Mouse (Mus musculus) forebrain, postnatal 0 days (tissue): Measurements from ENCODE around the gene Ncbp1. TPM values are rescaled to one million over a fixed set of nuclear protein-coding genes. Genes with fewer than 3 reads are reported as not detected.

Experiments
- ATAC-seq: fragments of 200-750 bp; cut with Nextera tagmentation; 2 replicates; pipeline ENCODE4 v1.8.0; 2017; ENCODE audit warnings: mild to moderate bottlenecking, moderate library complexity
- DNase-seq: peaks from one replicate; pipeline ENCODE4 v3.0.0-alpha.2; 2015
- H3K27ac ChIP-seq: fragments of 300-500 bp; sonication (generic); 2 replicates; pipeline ENCODE4 v1.5.1; 2014; ENCODE audit warnings: low read depth, mild to moderate bottlenecking, antibody characterized with exemption, low read length, moderate library complexity, mixed read lengths
- H3K27me3 ChIP-seq: fragments of 300-500 bp; sonication (generic); 2 replicates; pipeline ENCODE4 v1.6.1; 2014; ENCODE audit warnings: mild to moderate bottlenecking, low read length, mixed read lengths; ENCODE audit not compliant: insufficient read depth
- H3K36me3 ChIP-seq: fragments of 300-500 bp; sonication (generic); 2 replicates; pipeline ENCODE4 v1.6.1; 2014; ENCODE audit warnings: mild to moderate bottlenecking, moderate library complexity; ENCODE audit not compliant: insufficient read depth
- H3K4me1 ChIP-seq: fragments of 300-500 bp; sonication (generic); 2 replicates; pipeline ENCODE4 v1.6.1; 2014; ENCODE audit warnings: antibody characterized with exemption; ENCODE audit not compliant: insufficient read depth
- H3K4me2 ChIP-seq: fragments of 300-500 bp; sonication (generic); 2 replicates; pipeline ENCODE4 v1.6.1; 2014; ENCODE audit warnings: low read depth, mild to moderate bottlenecking, moderate library complexity
- H3K4me3 ChIP-seq: fragments of 300-500 bp; sonication (generic); 2 replicates; pipeline ENCODE4 v1.5.1; 2014; ENCODE audit warnings: low read depth, low read length, mixed read lengths
- H3K9ac ChIP-seq: fragments of 300-500 bp; sonication (generic); 2 replicates; pipeline ENCODE4 v1.6.1; 2014; ENCODE audit warnings: mild to moderate bottlenecking
- H3K9me3 ChIP-seq: fragments of 300-500 bp; sonication (generic); 2 replicates; pipeline ENCODE4 v1.6.1; 2016; ENCODE audit warnings: low read length
- CTCF ChIP-seq: sonication (generic); IDR thresholded peaks from 2 replicates; pipeline ENCODE4 v1.5.1; 2016; ENCODE audit warnings: antibody characterized with exemption, control low read depth, low read depth
- WGBS: fragments of 180-500 bp; shearing (Covaris S2); extraction: QIAGEN DNeasy Blood & Tissue Kit; methylation state at CpG from one replicate; pipeline ENCODE4 v1.1.7; 2014; 5-methylcytosine and 5-hydroxymethylcytosine counted together
- polyA plus RNA-seq: library from polyadenylated mRNA; unstranded; fragments of >200 nt; fragmentation: Nextera tagmentation; extraction: Ambion mirVana; gene quantifications from 2 replicates; pipeline ENCODE4 v1.2.1, GENCODE M21; 2015
- total RNA-seq: library from RNA; depleted of rRNA; stranded (reverse); fragments of >200 nt; gene quantifications from 2 replicates; pipeline ENCODE4 v1.2.3, GENCODE M21; 2014

Ncbp1 gene
- total and polyA plus RNA-seq, 2 experiments from 2014 or later, result 56.1 to 58.9 TPM

DNA sequence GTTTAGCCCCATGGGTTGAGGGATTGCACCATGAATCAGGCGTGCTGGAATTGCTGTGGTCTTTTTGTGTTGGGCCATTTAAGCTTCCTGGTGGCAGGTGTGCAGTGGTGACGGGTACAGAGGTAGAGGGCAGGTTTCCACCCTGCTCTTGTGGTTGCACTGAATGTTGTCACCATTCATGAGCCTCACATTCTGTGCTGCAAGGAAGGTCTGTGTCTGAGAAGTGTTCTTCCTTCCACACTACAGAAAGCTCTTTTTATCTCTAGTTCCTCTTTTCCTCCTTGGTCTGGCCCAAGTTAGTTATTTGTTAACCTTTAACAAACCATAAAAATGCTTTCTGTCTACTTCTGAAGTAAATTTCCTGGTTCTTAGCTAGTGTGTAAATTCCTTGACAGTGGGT lies 25.6 kb downstream of the Ncbp1 start:
- WGBS, result 91% methylated on average over 2 of the region's 2 CpGs
- H3K4me2 ChIP-seq, result no peak overlapping the region
- no peaks in the 10 kb centered on the region for H3K4me1 ChIP-seq
- H3K27ac ChIP-seq, result no peak overlapping the region
- DNase-seq, result no peak
- ATAC-seq, result no peak
- no peak for TF ChIP-seq CTCF
- no peak overlapping the region for H3K4me3 ChIP-seq
- H3K36me3 ChIP-seq, result peaks cover 86% of the 10 kb centered on the region
- no peak overlapping the region for H3K9ac ChIP-seq
- H3K9me3 ChIP-seq, result no peaks in the 10 kb centered on the region
- H3K27me3 ChIP-seq, result no peaks in the 10 kb centered on the region

DNA sequence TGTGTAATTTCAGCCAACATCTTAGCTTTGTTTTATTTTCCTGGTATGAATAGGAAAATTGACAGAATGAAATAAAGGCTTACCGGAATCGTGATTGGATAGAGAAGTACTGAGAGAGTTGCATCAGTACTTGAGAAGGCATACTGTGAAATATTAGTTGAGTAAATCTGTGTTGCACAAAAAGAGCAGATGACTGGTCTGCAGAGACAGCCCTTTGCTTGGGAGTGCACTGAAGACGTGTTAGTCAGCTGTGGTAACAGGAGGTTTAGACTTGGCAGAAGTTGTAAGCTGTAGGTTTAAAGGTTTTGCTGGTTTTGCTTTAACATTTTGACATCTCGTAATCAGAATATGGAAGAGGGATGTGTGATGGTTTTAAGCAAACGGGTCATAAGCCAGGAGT lies 27.4 kb downstream of the Ncbp1 start:
- DNase-seq (no peak), ATAC-seq (no peak)
- no peaks in the 10 kb centered on the region for H3K9me3 ChIP-seq
- H3K27me3 ChIP-seq, result no peaks in the 10 kb centered on the region
- peaks cover 93% of the 10 kb centered on the region for H3K36me3 ChIP-seq
- H3K27ac ChIP-seq, result no peak overlapping the region
- H3K4me1 ChIP-seq, result no peaks in the 10 kb centered on the region
- H3K4me3 ChIP-seq, result no peak overlapping the region
- WGBS, result 90% methylated on average over 5 of the region's 5 CpGs
- H3K4me2 ChIP-seq, result no peak overlapping the region
- no peak for TF ChIP-seq CTCF
- H3K9ac ChIP-seq, result no peak overlapping the region

DNA sequence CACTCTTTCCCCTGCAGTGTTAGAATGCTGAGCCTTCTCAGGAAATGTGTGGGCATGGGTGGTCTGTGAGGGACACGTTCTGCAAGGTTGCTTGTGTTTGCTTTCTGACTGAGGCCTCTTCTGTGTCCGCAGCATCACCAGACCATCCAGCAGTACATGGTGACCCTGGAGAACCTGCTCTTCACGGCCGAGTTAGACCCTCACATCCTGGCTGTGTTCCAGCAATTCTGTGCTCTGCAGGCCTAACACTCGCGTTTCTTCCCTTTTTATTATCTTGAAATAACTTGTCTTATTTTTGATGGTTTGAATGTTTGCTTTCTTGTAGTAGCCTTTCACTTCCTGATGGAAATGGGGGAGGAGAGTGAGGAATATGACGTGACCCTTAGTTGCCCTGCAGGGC lies 33.3 kb downstream of the Ncbp1 start:
- H3K9ac ChIP-seq, result no peak overlapping the region
- ATAC-seq, result no peak
- peaks cover 94% of the 10 kb centered on the region for H3K36me3 ChIP-seq
- no peak overlapping the region for H3K4me3 ChIP-seq
- no peak for DNase-seq
- no peaks in the 10 kb centered on the region for H3K4me1 ChIP-seq
- H3K4me2 ChIP-seq, result no peak overlapping the region
- 84% methylated on average over 7 of the region's 7 CpGs for WGBS
- no peaks in the 10 kb centered on the region for H3K9me3 ChIP-seq
- no peak overlapping the region for H3K27ac ChIP-seq
- no peaks in the 10 kb centered on the region for H3K27me3 ChIP-seq
- no peak for TF ChIP-seq CTCF

DNA sequence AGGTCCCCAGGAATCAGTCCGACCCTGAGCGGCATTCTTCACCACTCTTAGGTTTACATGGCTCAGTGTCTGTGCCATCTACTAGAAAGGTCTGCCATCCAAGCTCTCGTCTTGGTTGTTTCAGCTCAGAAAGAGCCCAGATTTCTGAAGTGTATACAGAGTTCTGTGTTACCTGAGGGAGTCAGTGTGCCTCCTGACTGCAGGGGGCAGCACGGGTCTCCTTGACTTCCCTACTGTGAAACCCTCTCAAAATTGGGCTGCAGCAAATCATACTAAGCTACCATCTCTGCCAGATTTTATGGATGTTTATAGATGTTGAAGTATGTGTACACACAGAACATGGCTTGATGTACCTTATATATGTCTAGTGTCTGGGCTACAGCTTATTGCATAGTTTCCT lies 37.9 kb downstream of the Ncbp1 start:
- no peak overlapping the region for H3K27ac ChIP-seq
- no peaks in the 10 kb centered on the region for H3K9me3 ChIP-seq
- TF ChIP-seq CTCF, result peak; percentile 35
- H3K27me3 ChIP-seq, result no peaks in the 10 kb centered on the region
- H3K36me3 ChIP-seq, result peaks cover 93% of the 10 kb centered on the region
- peak; percentile 40 for ATAC-seq
- no peak for DNase-seq
- H3K4me1 ChIP-seq, result no peaks in the 10 kb centered on the region
- H3K4me3 ChIP-seq, result no peak overlapping the region
- no peak overlapping the region for H3K4me2 ChIP-seq
- H3K9ac ChIP-seq, result no peak overlapping the region
- 76% methylated on average over 4 of the region's 4 CpGs for WGBS

DNA sequence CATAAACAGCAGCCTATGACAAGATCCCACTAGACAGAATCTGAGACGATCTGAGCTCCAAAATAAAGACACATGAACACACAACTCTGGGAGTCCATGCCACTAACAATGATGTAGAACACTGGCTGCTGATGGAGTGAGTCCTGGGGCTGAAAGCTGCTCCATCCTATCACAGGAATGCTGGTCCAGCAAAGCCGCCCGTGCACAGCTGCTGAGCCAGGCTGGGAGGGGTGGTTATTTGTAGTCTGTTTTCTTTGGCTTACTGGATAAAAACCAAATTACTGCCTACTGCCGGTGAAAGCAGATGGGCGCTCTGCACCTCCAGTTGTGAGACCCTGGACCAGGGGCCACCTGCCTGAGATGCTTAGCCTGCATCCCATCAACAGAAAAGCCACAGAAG lies 38.6 kb downstream of the Ncbp1 start:
- no peak for ATAC-seq

DNA sequence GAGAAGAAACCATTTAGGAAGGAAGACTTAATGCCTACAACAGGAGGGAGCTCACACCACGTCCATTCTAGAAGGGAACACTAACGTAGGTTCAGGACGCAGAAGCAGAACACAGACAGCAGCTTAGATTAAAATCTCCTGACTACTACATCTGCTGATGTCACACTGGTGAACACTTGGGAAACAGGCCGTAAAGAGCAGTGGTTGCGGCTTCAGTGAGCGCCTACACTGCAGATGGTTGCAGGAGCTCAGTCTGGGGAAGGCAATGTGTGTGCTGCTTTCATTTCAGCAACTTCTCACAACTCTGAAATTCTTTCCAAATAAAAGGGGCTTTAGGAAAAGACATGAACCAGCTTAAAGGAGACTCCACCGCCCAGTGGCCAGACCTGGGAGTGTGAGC lies 39.1 kb downstream of the Ncbp1 start:
- Histone ChIP-seq H3K9me3 (no peaks in the 10 kb centered on the region), H3K4me2 (no peak overlapping the region), H3K27ac (no peak overlapping the region), H3K4me3 (no peak overlapping the region), H3K9ac (no peak overlapping the region), H3K36me3 (peaks cover 93% of the 10 kb centered on the region), H3K27me3 (no peaks in the 10 kb centered on the region), H3K4me1 (no peaks in the 10 kb centered on the region)
- 85% methylated on average over 7 of the region's 7 CpGs for WGBS
- no peak for DNase-seq
- TF ChIP-seq CTCF, result no peak
- ATAC-seq, result peak; percentile 17; the same call in 1 of the 2 replicates

More for the DNA sequence above, 38.6 kb downstream of the Ncbp1 start:
- peaks cover 93% of the 10 kb centered on the region for H3K36me3 ChIP-seq
- TF ChIP-seq CTCF, result no peak
- H3K9ac ChIP-seq, result no peak overlapping the region
- no peak overlapping the region for H3K4me3 ChIP-seq
- no peaks in the 10 kb centered on the region for H3K4me1 ChIP-seq
- no peaks in the 10 kb centered on the region for H3K27me3 ChIP-seq
- 69% methylated on average over 5 of the region's 5 CpGs for WGBS
- no peak overlapping the region for H3K4me2 ChIP-seq
- no peaks in the 10 kb centered on the region for H3K9me3 ChIP-seq
- DNase-seq, result no peak
- H3K27ac ChIP-seq, result no peak overlapping the region

DNA sequence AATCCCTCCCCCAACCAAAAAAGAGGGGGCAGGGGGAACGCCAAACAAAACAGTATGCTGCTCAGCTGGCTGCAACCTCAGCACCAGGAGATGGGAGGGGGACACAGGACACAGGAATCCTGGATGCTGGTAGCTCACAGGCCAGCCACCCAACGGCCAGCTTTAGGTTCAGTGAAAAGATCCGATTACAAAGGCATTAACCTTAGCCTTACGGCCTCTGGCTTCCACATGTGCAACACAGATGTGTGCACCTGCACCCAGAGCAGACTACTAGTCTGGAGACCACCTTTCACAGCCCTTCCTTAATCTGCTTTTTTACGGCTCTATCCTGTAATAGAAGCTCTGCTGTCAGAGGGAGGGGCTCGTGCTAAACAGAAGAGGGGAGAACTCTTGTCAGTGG lies 42.8 kb downstream of the Ncbp1 start:
- Histone ChIP-seq H3K4me3 (no peak overlapping the region), H3K9me3 (no peaks in the 10 kb centered on the region), H3K9ac (no peak overlapping the region), H3K4me2 (no peak overlapping the region), H3K36me3 (peaks cover 94% of the 10 kb centered on the region), H3K4me1 (no peaks in the 10 kb centered on the region), H3K27ac (no peak overlapping the region), H3K27me3 (no peaks in the 10 kb centered on the region)
- DNase-seq (no peak), ATAC-seq (no peak)
- 78% methylated on average over 6 of the region's 6 CpGs for WGBS
- TF ChIP-seq CTCF, result no peak

DNA sequence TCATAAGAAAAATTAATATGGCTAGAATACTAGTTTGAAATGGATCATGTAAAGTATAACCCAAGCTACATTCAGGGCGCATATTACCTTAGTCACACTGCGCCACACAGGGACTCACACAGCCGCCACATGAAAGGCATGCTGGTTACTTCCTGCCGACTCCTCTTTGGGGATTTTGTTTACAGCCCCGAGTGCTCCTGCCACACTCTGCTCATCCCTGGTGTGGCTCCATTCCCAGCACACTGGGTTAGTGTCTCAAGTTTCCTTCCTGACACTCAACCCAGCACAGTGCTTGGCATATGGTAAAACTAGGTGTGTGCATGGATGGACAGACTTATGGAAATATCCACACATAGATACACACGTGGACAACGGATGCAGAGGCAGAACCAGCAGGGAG lies 43.8 kb downstream of the Ncbp1 start:
- ATAC-seq (no peak), DNase-seq (no peak)
- H3K36me3 ChIP-seq, result peaks cover 85% of the 10 kb centered on the region
- 91% methylated on average over 7 of the region's 7 CpGs for WGBS
- H3K4me2 ChIP-seq, result no peak overlapping the region
- no peak overlapping the region for H3K4me3 ChIP-seq
- no peak for TF ChIP-seq CTCF
- H3K27ac ChIP-seq, result no peak overlapping the region
- H3K27me3 ChIP-seq, result no peaks in the 10 kb centered on the region
- no peaks in the 10 kb centered on the region for H3K9me3 ChIP-seq
- H3K4me1 ChIP-seq, result no peaks in the 10 kb centered on the region
- no peak overlapping the region for H3K9ac ChIP-seq
